Comparison of ENCODE assay signal across 21 mouse cellular contexts in genomic region chr2:172340936-172341335, GRCm38 (mm10).
"Had no signal": no experiment of that assay in that cellular context is flagged by ENCODE, and none has a peak within 500 bp of the region (broad histone marks: within the 10 kb centered on the region; RNA-seq: fewer than 3 reads in every experiment).

No protein-coding gene starts in this region.

- H3K27me3 ChIP-seq: lung, embryonic 15.5 days; midbrain, embryonic 15.5 days; neural tube, embryonic 13.5 days; neural tube, embryonic 15.5 days had no signal

- H3K27ac ChIP-seq: lung, embryonic 15.5 days; macrophage; midbrain, embryonic 13.5 days; midbrain, embryonic 15.5 days; neural tube, embryonic 13.5 days; neural tube, embryonic 15.5 days had no signal

- H3K9ac ChIP-seq: lung, embryonic 15.5 days; midbrain, embryonic 13.5 days; midbrain, embryonic 15.5 days; neural tube, embryonic 13.5 days; neural tube, embryonic 15.5 days had no signal

- H3K4me2 ChIP-seq: lung, embryonic 15.5 days; midbrain, embryonic 11.5 days; midbrain, embryonic 13.5 days; midbrain, embryonic 15.5 days; neural tube, embryonic 13.5 days; neural tube, embryonic 15.5 days had no signal

- ATAC-seq: lung, postnatal 0 days; midbrain, embryonic 13.5 days; midbrain, embryonic 15.5 days had no signal

- H3K36me3 ChIP-seq: lung, embryonic 15.5 days; midbrain, embryonic 13.5 days; midbrain, embryonic 15.5 days; neural tube, embryonic 13.5 days; neural tube, embryonic 15.5 days had no signal

- H3K9me3 ChIP-seq: lung, embryonic 15.5 days; midbrain, embryonic 15.5 days; neural tube, embryonic 13.5 days; neural tube, embryonic 15.5 days had no signal

- H3K4me3 ChIP-seq: lung, embryonic 15.5 days; megakaryocyte, embryonic 14.5 days; midbrain, embryonic 13.5 days; midbrain, embryonic 15.5 days; myocyte; neural tube, embryonic 13.5 days; neural tube, embryonic 15.5 days had no signal

- DNase-seq: lung, adult 2 months; lung, postnatal 14 days; lung, postnatal 36 days; retina, postnatal 1 day; right cerebral cortex, adult 18-20 months; right cerebral cortex, postnatal 25 days; right cerebral cortex, postnatal 4 days; spleen, adult 18-20 months; thymus, adult 18-20 months; thymus, postnatal 14 days; thymus, postnatal 36 days had no signal
